Mouse (Mus musculus) MEL (cell line): Measurements from ENCODE around the gene Samd14. TPM values are rescaled to one million over a fixed set of nuclear protein-coding genes. Genes with fewer than 3 reads are reported as not detected.
A peak's percentile ranks its signal among the peaks of the same experiment; 100 is the strongest.

Source experiments
- DNase-seq: peaks from one replicate; pipeline ENCODE4 v3.0.0; 2011; ENCODE audit warnings: low read depth, low spot score
- H3K27ac ChIP-seq: 2 replicates; pipeline ENCODE4 v1.5.1; 2012; ENCODE audit warnings: low read depth, mild to moderate bottlenecking, control low read depth, low read length, moderate library complexity; ENCODE audit not compliant: control insufficient read depth
- H3K27me3 ChIP-seq, 2 experiments: fragments of 150-350 bp in 1 of 2; sonication (generic) in 1 of 2; 2 replicates each; pipeline ENCODE4 v1.6.1; 2012; ENCODE audit warnings: low read length in 2 of 2, mild to moderate bottlenecking in 2 of 2, improper control_type of control experiment in 1 of 2, moderate library complexity in 1 of 2; ENCODE audit not compliant: insufficient read depth in 2 of 2, control insufficient read depth in 1 of 2
- H3K36me3 ChIP-seq, 2 experiments: 2 replicates each; pipeline ENCODE4 v1.6.1; 2012 to 2014; ENCODE audit warnings: low read length in 2 of 2, improper control_type of control experiment in 1 of 2, inconsistent platforms in 1 of 2, mild to moderate bottlenecking in 1 of 2; ENCODE audit not compliant: insufficient read depth in 2 of 2, control insufficient read depth in 1 of 2
- H3K4me1 ChIP-seq, 2 experiments: fragments of 150-350 bp in 1 of 2; sonication (generic) in 1 of 2; 2 replicates each; pipeline ENCODE4 v1.6.1; 2012; ENCODE audit warnings: low read length in 2 of 2, improper control_type of control experiment in 1 of 2, mild to moderate bottlenecking in 1 of 2; ENCODE audit not compliant: insufficient read depth in 2 of 2, control insufficient read depth in 1 of 2
- H3K4me3 ChIP-seq, 2 experiments: fragments of 150-350 bp in 1 of 2; sonication (generic) in 1 of 2; 2 replicates each; pipeline ENCODE4 v1.5.1; 2012; ENCODE audit warnings: low read depth in 2 of 2, low read length in 2 of 2, mild to moderate bottlenecking in 2 of 2, moderate library complexity in 2 of 2, control low read depth in 1 of 2, improper control_type of control experiment in 1 of 2; ENCODE audit not compliant: control insufficient read depth in 1 of 2, insufficient read depth in 1 of 2
- H3K79me2 ChIP-seq: 2 replicates; pipeline ENCODE4 v1.6.1; 2012; ENCODE audit warnings: mild to moderate bottlenecking, low read length, moderate library complexity; ENCODE audit not compliant: control insufficient read depth, poor library complexity, insufficient read depth
- H3K9ac ChIP-seq: 2 replicates; pipeline ENCODE4 v1.6.1; 2012; ENCODE audit warnings: low read depth, mild to moderate bottlenecking, control low read depth, low read length, moderate library complexity; ENCODE audit not compliant: control insufficient read depth, poor library complexity, severe bottlenecking
- H3K9me3 ChIP-seq: fragments of 150-350 bp; sonication (generic); replicated peaks from 2 replicates; pipeline ENCODE4 v1.6.1; 2012; ENCODE audit warnings: mild to moderate bottlenecking, low read length, improper control_type of control experiment, moderate library complexity; ENCODE audit not compliant: insufficient read depth
- BHLHE40 ChIP-seq: IDR thresholded peaks from 2 replicates; pipeline ENCODE4 v1.6.1; 2012; ENCODE audit warnings: low read depth, mild to moderate bottlenecking, inconsistent platforms, low read length, improper control_type of control experiment, borderline replicate concordance
- CHD2 ChIP-seq: IDR thresholded peaks from 2 replicates; pipeline ENCODE4 v1.6.1; 2011; ENCODE audit warnings: low read length, improper control_type of control experiment
- E2F4 ChIP-seq: IDR thresholded peaks from 2 replicates; pipeline ENCODE4 v1.6.1; 2011; ENCODE audit warnings: low read depth, low read length, improper control_type of control experiment, borderline replicate concordance
- EP300 ChIP-seq, 2 experiments: IDR thresholded peaks; 2 replicates each; pipeline ENCODE4 v1.6.1; 2011; ENCODE audit warnings: improper control_type of control experiment in 2 of 2, low read length in 2 of 2, low read depth in 1 of 2, mild to moderate bottlenecking in 1 of 2
- ETS1 ChIP-seq: IDR thresholded peaks from 2 replicates; pipeline ENCODE4 v1.6.1; 2012; ENCODE audit warnings: low read depth, mild to moderate bottlenecking, inconsistent platforms, low read length, improper control_type of control experiment, moderate library complexity
- GABPA ChIP-seq: IDR thresholded peaks from 2 replicates; pipeline ENCODE4 v1.6.1; 2012; ENCODE audit warnings: low read depth, mild to moderate bottlenecking, inconsistent platforms, low read length, improper control_type of control experiment, moderate library complexity
- GATA1 ChIP-seq: IDR thresholded peaks from 2 replicates; pipeline ENCODE4 v1.6.1; 2011; ENCODE audit warnings: low read depth, low read length, improper control_type of control experiment
- JUND ChIP-seq: IDR thresholded peaks from 2 replicates; pipeline ENCODE4 v1.6.1; 2011; ENCODE audit warnings: low read depth, mild to moderate bottlenecking, improper control_type of control experiment, low read length
- MAFK ChIP-seq: IDR thresholded peaks from 2 replicates; pipeline ENCODE4 v1.6.1; 2011; ENCODE audit warnings: low read depth, mild to moderate bottlenecking, low read length, improper control_type of control experiment, borderline replicate concordance
- MAZ ChIP-seq: IDR thresholded peaks from 2 replicates; pipeline ENCODE4 v1.6.1; 2012; ENCODE audit warnings: low read depth, mild to moderate bottlenecking, inconsistent platforms, low read length, improper control_type of control experiment
- MEF2A ChIP-seq: IDR thresholded peaks from 2 replicates; pipeline ENCODE4 v1.6.1; 2014; ENCODE audit warnings: low read depth, mild to moderate bottlenecking, inconsistent platforms, low read length, improper control_type of control experiment; ENCODE audit not compliant: poor library complexity, insufficient replicate concordance, severe bottlenecking; ENCODE audit errors: extremely low read depth
- MXI1 ChIP-seq: IDR thresholded peaks from 2 replicates; pipeline ENCODE4 v1.6.1; 2011; ENCODE audit warnings: mild to moderate bottlenecking, low read depth, low read length, improper control_type of control experiment
- MYB ChIP-seq: IDR thresholded peaks from 2 replicates; pipeline ENCODE4 v1.6.1; 2011; ENCODE audit warnings: mild to moderate bottlenecking, low read depth, low read length, improper control_type of control experiment
- NELFE ChIP-seq: IDR thresholded peaks from 2 replicates; pipeline ENCODE4 v1.6.1; 2011; ENCODE audit warnings: low read depth, low read length, improper control_type of control experiment
- NRF1 ChIP-seq: IDR thresholded peaks from 2 replicates; pipeline ENCODE4 v1.6.1; 2014; ENCODE audit warnings: low read depth, mild to moderate bottlenecking, inconsistent platforms, low read length, improper control_type of control experiment, moderate library complexity; ENCODE audit not compliant: poor library complexity, insufficient read depth, severe bottlenecking
- POLR2A ChIP-seq, 2 experiments: IDR thresholded peaks; 2 replicates each; pipeline ENCODE4 v1.6.1; 2011 to 2012; ENCODE audit warnings: low read length in 2 of 2, mild to moderate bottlenecking in 2 of 2, control low read depth in 1 of 2, improper control_type of control experiment in 1 of 2, low read depth in 1 of 2, moderate library complexity in 1 of 2; ENCODE audit not compliant: control insufficient read depth in 1 of 2, insufficient read depth in 1 of 2, poor library complexity in 1 of 2
- POLR2AphosphoS2 ChIP-seq: IDR thresholded peaks from 2 replicates; pipeline ENCODE4 v1.6.1; 2011; ENCODE audit warnings: low read length, improper control_type of control experiment
- POLR2AphosphoS5 ChIP-seq: IDR thresholded peaks from 2 replicates; pipeline ENCODE4 v1.6.1; 2012; ENCODE audit warnings: low read depth, borderline replicate concordance, mild to moderate bottlenecking, inconsistent platforms, low read length, moderate library complexity, mixed read lengths
- SIN3A ChIP-seq: IDR thresholded peaks from 2 replicates; pipeline ENCODE4 v1.6.1; 2012; ENCODE audit warnings: low read length, improper control_type of control experiment, inconsistent platforms
- SMC3 ChIP-seq: IDR thresholded peaks from 2 replicates; pipeline ENCODE4 v1.6.1; 2011; ENCODE audit warnings: low read depth, low read length, improper control_type of control experiment
- TCF12 ChIP-seq: IDR thresholded peaks from 2 replicates; pipeline ENCODE4 v1.6.1; 2014; ENCODE audit warnings: low read depth, mild to moderate bottlenecking, inconsistent platforms, low read length, improper control_type of control experiment, moderate library complexity
- UBTF ChIP-seq: IDR thresholded peaks from 2 replicates; pipeline ENCODE4 v1.6.1; 2012; ENCODE audit warnings: low read depth, mild to moderate bottlenecking, inconsistent platforms, low read length, improper control_type of control experiment, moderate library complexity, borderline replicate concordance; ENCODE audit not compliant: insufficient read depth
- USF2 ChIP-seq, 2 experiments: IDR thresholded peaks; 2 replicates each; pipeline ENCODE4 v1.6.1; 2011 to 2012; ENCODE audit warnings: improper control_type of control experiment in 2 of 2, low read length in 2 of 2, borderline replicate concordance in 1 of 2, inconsistent platforms in 1 of 2, low read depth in 1 of 2, mild to moderate bottlenecking in 1 of 2; ENCODE audit not compliant: insufficient read depth in 1 of 2
- ZMIZ1 ChIP-seq: IDR thresholded peaks from 2 replicates; pipeline ENCODE4 v1.6.1; 2012; ENCODE audit warnings: low read depth, mild to moderate bottlenecking, inconsistent platforms, low read length, improper control_type of control experiment, moderate library complexity
- ZNF384 ChIP-seq: IDR thresholded peaks from 2 replicates; pipeline ENCODE4 v1.6.1; 2012; ENCODE audit warnings: low read depth, mild to moderate bottlenecking, inconsistent platforms, low read length, improper control_type of control experiment
- polyA plus RNA-seq, 2 experiments: library from polyadenylated mRNA; stranded (reverse) in 1 of 2; unstranded in 1 of 2; fragments of >175 nt in 1 of 2; fragments of >200 nt in 1 of 2; gene quantifications; 2 replicates each; pipeline versions ENCODE4 v1.2.1 to v1.2.4; 2012; ENCODE audit warnings: low replicate concordance in 2 of 2, low read depth in 1 of 2; ENCODE audit not compliant: insufficient read length in 2 of 2, insufficient read depth in 1 of 2, missing spikeins in 1 of 2
- total RNA-seq: library from RNA; depleted of rRNA; stranded (reverse); fragments of 300-350 nt; gene quantifications from 2 replicates; pipeline ENCODE4 v1.2.3, GENCODE M21; 2012

The Samd14 gene
- total and polyA plus RNA-seq, 3 experiments, result 57.6 to 1,219 (median 101) TPM

DNA sequence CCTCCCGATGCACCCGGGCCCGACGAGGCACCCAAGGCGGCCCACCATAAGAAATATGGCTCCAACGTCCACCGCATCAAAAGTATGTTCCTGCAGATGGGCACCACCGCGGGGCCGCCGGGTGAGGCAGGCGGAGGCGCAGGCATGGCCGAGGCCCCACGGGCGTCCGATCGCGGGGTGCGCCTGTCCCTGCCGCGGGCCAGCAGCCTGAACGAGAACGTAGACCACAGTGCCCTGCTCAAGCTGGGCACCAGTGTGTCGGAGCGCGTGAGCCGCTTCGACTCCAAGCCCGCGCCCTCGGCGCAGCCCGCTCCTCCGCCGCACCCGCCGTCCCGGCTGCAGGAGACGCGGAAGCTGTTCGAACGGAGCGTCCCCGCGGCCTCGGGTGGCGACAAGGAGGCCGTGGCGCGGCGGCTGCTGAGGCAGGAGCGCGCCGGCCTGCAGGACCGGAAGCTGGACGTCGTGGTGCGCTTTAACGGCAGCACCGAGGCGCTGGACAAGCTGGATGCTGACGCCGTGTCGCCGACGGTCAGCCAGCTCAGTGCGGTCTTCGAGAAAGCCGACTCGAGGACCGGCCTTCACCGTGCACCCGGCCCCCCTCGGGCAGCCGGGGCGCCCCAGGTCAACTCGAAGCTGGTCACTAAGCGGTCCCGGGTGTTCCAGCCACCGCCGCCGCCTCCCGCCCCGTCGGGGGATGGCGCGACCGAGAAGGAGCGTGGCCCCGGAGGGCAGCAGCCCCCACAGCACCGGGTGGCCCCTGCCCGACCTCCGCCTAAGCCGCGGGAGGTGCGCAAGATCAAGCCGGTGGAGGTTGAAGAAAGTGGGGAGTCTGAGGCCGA lies 17.8 kb upstream of the Samd14 start (continued):
- TF ChIP-seq POLR2AphosphoS2 (no peak), ETS1 (0 out of 2 replicates have a peak, but pooled peaks have one; percentile 6), UBTF (peak; percentile 77; the same call in 1 of the 2 replicates)

DNA sequence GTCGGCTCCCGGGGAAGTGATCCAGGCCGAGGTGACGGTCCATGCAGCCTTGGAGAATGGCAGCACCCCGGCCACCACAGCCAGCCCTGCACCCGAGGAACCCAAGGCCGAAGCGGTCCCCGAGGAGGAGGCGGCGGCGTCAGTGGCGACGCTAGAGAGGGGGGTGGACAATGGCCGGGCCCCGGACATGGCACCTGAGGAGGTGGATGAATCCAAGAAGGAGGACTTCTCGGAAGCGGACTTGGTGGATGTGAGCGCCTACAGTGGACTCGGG lies 17.3 kb upstream of the Samd14 start:
- Histone ChIP-seq H3K27me3 (no peaks in the 10 kb centered on the region), H3K27ac (peak overlapping the region; percentile 75), H3K9ac (peak overlapping the region; percentile 97), H3K4me3 (peak overlapping the region; percentile 79 to 87), H3K4me1 (peaks cover 37 to 61% of the 10 kb centered on the region in 2 experiments), H3K36me3 (peaks cover 0 to 46% of the 10 kb centered on the region in 2 experiments; a peak in 2 of 4 replicates), H3K9me3 (no peaks in the 10 kb centered on the region), H3K79me2 (peaks cover 75% of the 10 kb centered on the region)
- no peak for TF ChIP-seq MEF2A
- no peak for TF ChIP-seq EP300 (IDR thresholded peaks at IDR 0.05; ENCODE audit: low read depth in 1 of 2, low read length in 2 of 2)
- no peak for TF ChIP-seq ETS1
- no peak for TF ChIP-seq ZMIZ1
- peak in 1 of 2 experiments; percentile 3; a peak in 1 of 4 replicates for TF ChIP-seq POLR2A (IDR thresholded peaks at IDR 0.05; ENCODE audit: control insufficient read depth in 1 of 2, insufficient read depth in 1 of 2, low read depth in 1 of 2, low read length in 2 of 2, poor library complexity in 1 of 2)
- no peak for TF ChIP-seq GABPA
- TF ChIP-seq NELFE, result no peak
- peak; percentile 43 for DNase-seq

DNA sequence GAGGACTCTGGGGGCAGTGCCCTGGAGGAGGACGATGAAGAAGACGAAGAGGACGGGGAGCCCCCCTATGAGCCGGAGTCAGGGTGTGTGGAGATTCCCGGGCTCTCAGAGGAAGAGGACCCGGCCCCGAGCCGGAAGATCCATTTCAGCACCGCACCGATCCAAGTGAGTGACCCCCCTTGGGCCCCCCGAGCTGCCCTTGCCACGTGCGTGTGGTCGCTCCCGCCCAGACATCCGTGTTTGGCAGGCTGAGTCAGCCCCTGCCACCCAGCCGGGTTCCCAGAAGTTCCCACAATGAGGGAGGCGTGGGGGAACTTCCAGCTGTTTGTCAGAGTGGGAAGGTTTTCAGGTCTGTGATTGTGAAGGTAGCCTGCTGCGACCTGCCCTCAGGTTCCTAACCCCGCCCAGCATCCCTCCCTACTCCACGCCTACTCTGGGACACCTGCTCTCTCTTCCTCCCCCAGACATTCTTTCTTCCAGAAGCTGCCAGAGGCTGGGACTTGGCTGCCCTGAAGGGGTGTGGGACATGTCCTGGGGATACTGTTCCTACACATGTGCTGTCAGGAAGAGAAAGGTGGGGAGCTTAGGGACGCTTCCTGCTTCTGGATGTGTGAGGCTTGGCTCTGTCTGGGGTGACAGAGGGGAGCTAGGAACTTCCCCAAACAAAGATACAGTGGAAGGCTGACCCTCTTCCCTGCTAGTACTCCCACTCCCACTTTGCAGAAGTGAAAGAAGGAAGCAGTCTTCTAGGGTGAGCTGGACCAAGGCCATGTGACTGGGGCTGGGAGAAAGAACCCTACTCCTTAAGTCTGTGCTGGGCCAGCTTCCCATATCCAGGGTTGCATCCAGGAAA lies 16.7 kb upstream of the Samd14 start:
- peak overlapping the region; percentile 97 for H3K9ac ChIP-seq
- peaks cover 37 to 61% of the 10 kb centered on the region in 2 experiments for H3K4me1 ChIP-seq
- no peaks in the 10 kb centered on the region for H3K9me3 ChIP-seq
- H3K36me3 ChIP-seq, result peaks cover 0 to 45% of the 10 kb centered on the region in 2 experiments; a peak in 2 of 4 replicates
- peak overlapping the region; percentile 79 to 87 for H3K4me3 ChIP-seq
- DNase-seq, result peak; percentile 81
- peaks cover 78% of the 10 kb centered on the region for H3K79me2 ChIP-seq
- H3K27me3 ChIP-seq, result no peaks in the 10 kb centered on the region
- peak overlapping the region; percentile 75 for H3K27ac ChIP-seq
- TF ChIP-seq BHLHE40, result no peak
- TF ChIP-seq MAFK, result no peak
- no peak for TF ChIP-seq MYB
- no peak for TF ChIP-seq JUND
- no peak for TF ChIP-seq NRF1
- peak; percentile 65; the same call in 1 of the 2 replicates for TF ChIP-seq MAZ
- peak; percentile 92 for TF ChIP-seq SIN3A
- TF ChIP-seq MXI1, result peak; percentile 92
- no peak for TF ChIP-seq GATA1
- no peak for TF ChIP-seq POLR2AphosphoS2
- TF ChIP-seq POLR2A (IDR thresholded peaks at IDR 0.05; ENCODE audit: control insufficient read depth in 1 of 2, insufficient read depth in 1 of 2, low read depth in 1 of 2, low read length in 2 of 2, poor library complexity in 1 of 2), result peak in 1 of 2 experiments; percentile 49; a peak in 3 of 4 replicates
- no peak for TF ChIP-seq CHD2
- no peak for TF ChIP-seq USF2 (IDR thresholded peaks at IDR 0.05; ENCODE audit: borderline replicate concordance in 1 of 2, insufficient read depth in 1 of 2, low read depth in 1 of 2, low read length in 2 of 2)
- TF ChIP-seq ETS1, result no peak; the same call in 1 of the 2 replicates
- peak; percentile 10; the same call in 1 of the 2 replicates for TF ChIP-seq ZNF384
- TF ChIP-seq POLR2AphosphoS5, result no peak
- peak; percentile 27 for TF ChIP-seq TCF12
- TF ChIP-seq E2F4, result no peak
- no peak for TF ChIP-seq SMC3
